Mouse (Mus musculus) megakaryocyte, embryonic 14.5 days (primary cell): Measurements from ENCODE around the gene Adamts10. TPM values are rescaled to one million over a fixed set of nuclear protein-coding genes. Genes with fewer than 3 reads are reported as not detected.

ENCODE experiments used
- H3K27me3 ChIP-seq: replicated peaks from 2 replicates; pipeline ENCODE3; 2012; ENCODE audit warnings: inconsistent platforms
- H3K36me3 ChIP-seq: replicated peaks from 2 replicates; pipeline ENCODE3; 2012; ENCODE audit warnings: low read length, inconsistent platforms, mixed read lengths
- H3K4me1 ChIP-seq: 2 replicates; pipeline ENCODE4 v1.6.1; 2012; ENCODE audit warnings: inconsistent platforms
- H3K4me3 ChIP-seq: replicated peaks from 2 replicates; pipeline ENCODE3; 2012; ENCODE audit warnings: moderate library complexity, mild to moderate bottlenecking, inconsistent platforms
- H3K9me3 ChIP-seq: 2 replicates; pipeline ENCODE4 v1.6.1; 2012; ENCODE audit warnings: inconsistent platforms
- FLI1 ChIP-seq: IDR thresholded peaks from 2 replicates; pipeline ENCODE4 v1.6.1; 2012; ENCODE audit warnings: low read length, inconsistent platforms, mixed read lengths
- GATA1 ChIP-seq: IDR thresholded peaks from 3 replicates; pipeline ENCODE4 v1.6.1; 2012; ENCODE audit warnings: mixed read lengths, low read length, inconsistent platforms, borderline replicate concordance
- polyA plus RNA-seq: library from polyadenylated mRNA; stranded (reverse); fragments of >175 nt; gene quantifications from 2 replicates; pipeline ENCODE4 v1.2.3, GENCODE M21; 2012; ENCODE audit warnings: low replicate concordance; ENCODE audit not compliant: insufficient read depth

Adamts10 gene
- polyA plus RNA-seq, 1 experiment: 15.5 TPM

DNA sequence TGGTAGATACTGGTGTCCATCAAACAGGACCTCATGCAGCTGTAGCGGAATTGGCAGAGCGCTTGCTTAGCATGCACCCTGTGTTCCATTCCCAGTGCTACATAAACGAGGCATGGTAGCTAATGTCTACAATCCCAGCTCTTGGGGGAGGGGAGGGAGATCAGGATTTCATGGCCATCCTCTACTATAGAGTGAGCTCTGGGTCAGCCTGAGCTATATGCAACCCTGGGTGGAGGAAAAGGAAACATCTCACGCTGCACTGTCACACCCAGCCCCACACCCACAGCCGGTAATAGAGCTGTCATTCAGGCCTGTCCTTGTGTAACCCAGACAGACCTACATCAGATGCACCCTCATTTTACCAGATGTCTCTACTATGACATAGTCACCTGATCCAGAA, 74.5 kb downstream of the Adamts10 start:
- Histone ChIP-seq H3K4me3 (no peak overlapping the region), H3K9me3 (peaks cover 15% of the 10 kb centered on the region), H3K27me3 (no peaks in the 10 kb centered on the region), H3K4me1 (no peaks in the 10 kb centered on the region; the same call in 1 of the 2 replicates), H3K36me3 (peaks cover 33% of the 10 kb centered on the region)
- TF ChIP-seq FLI1 (no peak), GATA1 (no peak)

DNA sequence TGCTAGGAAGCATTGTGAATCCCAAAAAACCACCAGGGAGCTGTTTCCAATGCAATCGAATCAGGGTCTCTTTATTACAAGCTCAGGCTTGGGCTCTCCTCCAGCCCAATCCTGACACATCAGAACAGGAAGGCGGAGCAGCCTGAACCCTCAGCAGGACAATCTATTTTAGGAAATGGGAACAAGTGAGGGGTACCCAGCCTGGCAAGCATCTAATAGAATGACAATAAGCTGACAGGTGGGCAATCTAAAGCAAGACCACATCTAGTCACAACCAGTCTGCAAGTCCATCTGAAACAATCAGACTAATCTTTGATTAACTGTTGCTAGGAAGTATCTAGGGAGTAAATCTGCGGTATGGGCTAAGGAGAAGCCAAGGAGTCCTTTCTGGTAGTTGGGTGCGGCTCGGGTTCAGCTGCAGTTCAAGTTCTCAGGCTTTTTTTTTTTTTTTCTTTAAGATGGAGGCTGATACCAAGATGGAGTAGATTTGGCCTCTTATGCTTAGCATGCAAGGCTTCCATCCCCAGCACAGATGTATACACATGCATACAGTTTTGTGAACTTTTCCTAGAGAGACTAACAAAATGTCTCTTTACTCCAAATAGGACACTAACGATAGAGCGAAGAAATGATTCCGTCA, 76.0 kb downstream of the Adamts10 start:
- Histone ChIP-seq H3K9me3 (peaks cover 23% of the 10 kb centered on the region), H3K4me3 (no peak overlapping the region), H3K4me1 (peaks cover 9% of the 10 kb centered on the region), H3K27me3 (no peaks in the 10 kb centered on the region), H3K36me3 (peaks cover 37% of the 10 kb centered on the region)
- TF ChIP-seq GATA1 (no peak), FLI1 (no peak)

DNA sequence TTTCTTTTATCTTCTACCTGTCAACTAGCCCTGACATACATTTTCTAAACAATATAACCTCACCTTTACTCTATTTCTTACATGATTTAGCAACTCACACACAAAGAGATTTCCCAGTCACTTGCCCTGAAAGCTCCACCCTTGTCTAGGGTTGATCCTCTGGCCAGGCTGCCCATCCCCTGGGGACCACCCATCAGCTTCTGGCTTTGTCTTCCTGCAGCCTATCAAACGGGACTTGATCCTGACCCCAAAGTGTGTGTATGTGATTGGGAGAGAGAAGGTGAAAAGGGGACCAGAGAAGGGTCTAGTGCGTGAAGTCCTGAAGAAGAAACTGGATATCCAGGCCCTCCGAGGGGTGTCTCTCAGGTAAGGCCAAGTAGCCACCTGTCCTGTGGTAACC, 76.8 kb downstream of the Adamts10 start:
- peaks cover 15% of the 10 kb centered on the region for H3K4me1 ChIP-seq
- no peak for TF ChIP-seq FLI1
- TF ChIP-seq GATA1: no peak
- peaks cover 41% of the 10 kb centered on the region for H3K36me3 ChIP-seq
- H3K9me3 ChIP-seq: peaks cover 26% of the 10 kb centered on the region
- no peak overlapping the region for H3K4me3 ChIP-seq
- H3K27me3 ChIP-seq: no peaks in the 10 kb centered on the region

DNA sequence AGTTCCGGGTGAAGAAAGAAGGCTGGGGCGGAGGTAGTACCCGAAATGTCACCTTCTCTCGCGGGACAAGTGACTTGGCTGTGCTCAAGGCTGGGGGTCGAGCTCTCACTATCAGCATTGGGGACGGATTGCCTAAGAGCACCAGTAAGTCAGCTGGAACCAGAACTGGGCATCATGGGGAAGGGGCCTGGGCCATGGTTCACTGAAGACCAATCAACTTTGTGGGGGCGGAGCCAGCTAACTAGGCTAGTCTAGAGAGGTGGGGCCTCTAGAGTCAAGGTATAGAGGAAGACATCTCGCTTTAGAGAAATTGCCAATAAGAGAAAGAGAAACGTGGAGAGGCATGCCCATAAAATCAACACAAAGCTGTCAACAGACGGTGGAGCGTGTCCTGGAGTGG, 77.9 kb downstream of the Adamts10 start:
- Histone ChIP-seq H3K4me1 (peaks cover 26% of the 10 kb centered on the region), H3K36me3 (peaks cover 41% of the 10 kb centered on the region), H3K27me3 (no peaks in the 10 kb centered on the region), H3K4me3 (no peak overlapping the region), H3K9me3 (peaks cover 26% of the 10 kb centered on the region)
- TF ChIP-seq GATA1 (no peak), FLI1 (no peak)

Other genes with a start within 250 kb of the Adamts10 start
- gene Zfp955b, start 234.7 kb upstream of the Adamts10 start, polyA plus RNA-seq: 0.11 and 0.28 TPM in 2 replicates
- gene Zfp81, start 165.3 kb upstream of the Adamts10 start, polyA plus RNA-seq: 0.04 TPM in 1 of 2 replicates, not detected in the other
- gene Zfp101, start 129.6 kb upstream of the Adamts10 start, polyA plus RNA-seq: 0.06 TPM in 1 of 2 replicates, not detected in the other
- not detected in 2 replicates for gene Actl9, start 91.3 kb upstream of the Adamts10 start, polyA plus RNA-seq
- gene Myo1f, start 31.5 kb downstream of the Adamts10 start, polyA plus RNA-seq: 5.5 and 19.9 TPM in 2 replicates
- 135 and 166 TPM in 2 replicates for gene Zfp414, start 104.9 kb downstream of the Adamts10 start, polyA plus RNA-seq
- 1.9 and 3.6 TPM in 2 replicates for gene Pram1, start 113.9 kb downstream of the Adamts10 start, polyA plus RNA-seq
- 70.4 and 414 TPM in 2 replicates for gene Hnrnpm, start 162.7 kb downstream of the Adamts10 start, polyA plus RNA-seq
- 77.9 and 126 TPM in 2 replicates for gene March2, start 194.5 kb downstream of the Adamts10 start, polyA plus RNA-seq
- 140 and 309 TPM in 2 replicates for gene Rab11b, start 236.3 kb downstream of the Adamts10 start, polyA plus RNA-seq